Comparison of ENCODE assay signal across 29 mouse cellular contexts in the genomic region with DNA sequence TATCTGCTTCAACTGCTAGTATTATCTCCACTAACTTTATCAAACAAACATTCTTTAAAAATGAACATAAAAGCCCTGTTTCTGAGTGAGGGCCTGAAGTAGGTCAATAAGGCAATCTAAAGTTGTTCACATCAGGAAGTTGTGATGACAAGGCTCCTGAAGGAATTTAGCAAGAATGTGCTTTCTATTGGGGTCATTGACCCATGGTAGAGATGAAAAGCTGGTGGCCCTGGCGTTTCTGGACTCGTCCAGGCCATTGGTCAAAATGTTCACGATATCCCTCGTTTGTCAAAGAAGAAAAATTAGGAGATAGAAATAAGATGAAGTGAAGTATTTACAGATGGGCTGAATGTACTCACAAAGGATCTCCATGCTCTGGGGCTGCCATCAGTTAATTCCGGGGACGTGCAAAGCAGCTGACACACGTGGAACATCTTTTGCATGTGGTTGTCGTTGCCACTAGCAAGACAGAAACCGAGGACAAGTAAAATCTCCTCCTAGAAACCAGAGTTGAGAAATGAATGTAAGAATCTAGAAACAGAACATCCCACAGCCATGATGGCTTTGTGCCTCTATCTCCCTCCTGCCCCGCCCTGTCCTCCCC.
DNase-seq lines count a peak whose midpoint lies in the region; ATAC-seq lines count a peak whose summit lies in the region.
"Had no signal": no experiment of that assay in that cellular context is flagged by ENCODE, and none has a peak within 500 bp of the region (broad histone marks: within the 10 kb centered on the region; RNA-seq: fewer than 3 reads in every experiment).

No protein-coding gene starts in this region.

- no peak overlapping the region for H3K4me2 ChIP-seq in lung, embryonic 16.5 days (ENCODE audit: low read depth, low read length)
- H3K4me2 ChIP-seq: embryonic facial prominence, embryonic 15.5 days; forebrain, embryonic 12.5 days; heart, embryonic 15.5 days; limb, embryonic 12.5 days; liver, embryonic 12.5 days; midbrain, embryonic 13.5 days; neural tube, embryonic 13.5 days had no signal

- peak; percentile 52 for DNase-seq in embryo, embryonic 10.5 days (ENCODE audit: low spot score)
- DNase-seq in embryo, embryonic 11 days, result no peak
- DNase-seq in kidney, postnatal 10 days, result peak; percentile 28
- no peak for DNase-seq in kidney, adult 18-20 months
- no peak for DNase-seq in lung, postnatal 14 days
- no peak for DNase-seq in left cerebral cortex, adult 18-20 months (ENCODE audit: low spot score in 2 of 2)
- DNase-seq: adrenal gland, postnatal 14 days; cerebellum, adult 11 months; cerebellum, adult 9-10 months; cerebellum, postnatal 36 days; forebrain, postnatal 0 days; gastrocnemius, postnatal 10 days; kidney, adult 9 months; liver, postnatal 0 days; right cerebral cortex, postnatal 4 days; thymus, adult 18-20 months; thymus, postnatal 25 days had no signal

- H3K9ac ChIP-seq in lung, embryonic 16.5 days (ENCODE audit: low read length), result no peak overlapping the region
- H3K9ac ChIP-seq: embryonic facial prominence, embryonic 15.5 days; forebrain, embryonic 12.5 days; forebrain, postnatal 0 days; heart, embryonic 15.5 days; limb, embryonic 12.5 days; liver, embryonic 12.5 days; liver, postnatal 0 days; midbrain, embryonic 13.5 days; neural tube, embryonic 13.5 days had no signal

- H3K4me1 ChIP-seq in lung, embryonic 16.5 days (replicated peaks; ENCODE audit: control insufficient read depth, insufficient read depth, low read length), result peaks cover 6% of the 10 kb centered on the region
- H3K4me1 ChIP-seq: embryonic facial prominence, embryonic 15.5 days; forebrain, embryonic 12.5 days; limb, embryonic 12.5 days; liver, embryonic 12.5 days; midbrain, embryonic 13.5 days; neural tube, embryonic 13.5 days had no signal

- H3K36me3 ChIP-seq in lung, embryonic 16.5 days (ENCODE audit: control insufficient read depth, insufficient read depth, low read length), result no peaks in the 10 kb centered on the region
- H3K36me3 ChIP-seq: embryonic facial prominence, embryonic 10.5 days; embryonic facial prominence, embryonic 15.5 days; forebrain, embryonic 12.5 days; heart, embryonic 15.5 days; limb, embryonic 12.5 days; liver, embryonic 12.5 days; midbrain, embryonic 13.5 days; neural tube, embryonic 13.5 days had no signal

- ATAC-seq in lung, embryonic 16.5 days (ENCODE audit: low read depth), result peak; percentile 62
- ATAC-seq: forebrain, postnatal 0 days; hindbrain, embryonic 16.5 days; liver, embryonic 12.5 days; liver, postnatal 0 days; midbrain, embryonic 13.5 days had no signal

- H3K9me3 ChIP-seq in lung, embryonic 16.5 days (ENCODE audit: control insufficient read depth, low read length), result peaks cover 3% of the 10 kb centered on the region; the same call in 1 of the 2 replicates
- H3K9me3 ChIP-seq: embryonic facial prominence, embryonic 10.5 days; embryonic facial prominence, embryonic 15.5 days; forebrain, embryonic 12.5 days; heart, embryonic 15.5 days; limb, embryonic 12.5 days; liver, embryonic 12.5 days had no signal

- H3K4me3 ChIP-seq in lung, embryonic 16.5 days (ENCODE audit: low read length), result no peak overlapping the region
- H3K4me3 ChIP-seq: embryonic facial prominence, embryonic 10.5 days; embryonic facial prominence, embryonic 15.5 days; forebrain, embryonic 12.5 days; heart, embryonic 15.5 days; left cerebral cortex, adult 2 months; limb, embryonic 12.5 days; liver, embryonic 12.5 days; midbrain, embryonic 13.5 days; neural tube, embryonic 13.5 days had no signal

- H3K27ac ChIP-seq in lung, embryonic 16.5 days (ENCODE audit: low read length), result no peak overlapping the region
- H3K27ac ChIP-seq: embryonic facial prominence, embryonic 10.5 days; embryonic facial prominence, embryonic 15.5 days; forebrain, embryonic 12.5 days; heart, embryonic 15.5 days; left cerebral cortex, adult 2 months; limb, embryonic 12.5 days; liver, embryonic 12.5 days; midbrain, embryonic 13.5 days; neural tube, embryonic 13.5 days; stomach, postnatal 0 days had no signal

- no peaks in the 10 kb centered on the region for H3K27me3 ChIP-seq in lung, embryonic 16.5 days (ENCODE audit: control insufficient read depth, insufficient read depth, low read depth, low read length)
- H3K27me3 ChIP-seq: embryonic facial prominence, embryonic 15.5 days; forebrain, embryonic 12.5 days; heart, embryonic 15.5 days; limb, embryonic 12.5 days; liver, embryonic 12.5 days; midbrain, embryonic 13.5 days; neural tube, embryonic 13.5 days had no signal

- WGBS in lung, embryonic 16.5 days, result 24% methylated on average over 10 of the region's 10 CpGs

Comparison
In these comparisons a context has a peak if more than half of its experiments do, and no peak if none do; other contexts are left out.
1. DNase-seq: peak in embryo, embryonic 10.5 days (single experiment) and kidney, postnatal 10 days (single experiment); none in embryo, embryonic 11 days (single experiment), kidney, adult 18-20 months (single experiment), lung, postnatal 14 days (single experiment) and left cerebral cortex, adult 18-20 months (0 of 2).